In the genomic region with DNA sequence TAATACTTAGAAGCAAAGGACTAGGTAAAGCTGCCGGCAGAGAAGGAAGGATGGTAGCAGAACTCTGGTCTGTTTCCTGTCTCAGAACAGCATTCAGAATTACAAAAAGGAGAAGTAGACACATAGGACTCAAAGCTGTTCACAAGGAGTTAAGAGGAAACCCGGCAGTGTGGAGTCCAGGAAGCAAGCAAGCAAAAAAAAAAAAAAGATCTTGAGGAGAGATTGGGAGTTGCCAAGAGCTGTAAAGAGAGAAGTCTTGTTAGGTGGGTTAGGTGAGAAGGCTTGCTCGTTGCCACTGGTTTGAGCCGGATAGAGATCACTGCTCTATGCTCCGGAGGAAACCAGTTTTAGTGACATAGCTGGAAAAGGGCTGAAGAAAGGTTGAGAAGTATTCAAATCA, we compare ENCODE assay signal across 25 mouse cellular contexts. TPM values are rescaled to one million over a fixed set of nuclear protein-coding genes. Genes with fewer than 3 reads are reported as not detected.
A peak's percentile ranks its signal among the peaks of the same experiment; 100 is the strongest.
DNase-seq lines count a peak whose midpoint lies in the region; ATAC-seq and TF ChIP-seq lines count a peak whose summit lies in the region.
"Had no signal": no experiment of that assay in that cellular context is flagged by ENCODE, and none has a peak within 500 bp of the region (broad histone marks: within the 10 kb centered on the region; RNA-seq: fewer than 3 reads in every experiment).

No protein-coding gene starts in this region.

- no peak overlapping the region for H3K4me3 ChIP-seq in CH12.LX (replicated peaks in 1 of 3; ENCODE audit: low read depth in 2 of 3, low read length in 2 of 3, poor library complexity in 1 of 3)
- H3K4me3 ChIP-seq in cerebellum, adult 2 months (replicated peaks; ENCODE audit: insufficient read depth, low read depth, low read length) = no peak overlapping the region
- H3K4me3 ChIP-seq: embryonic facial prominence, embryonic 15.5 days; kidney, embryonic 15.5 days; limb, embryonic 15.5 days; lung, embryonic 15.5 days; midbrain, embryonic 13.5 days; neural tube, embryonic 12.5 days had no signal

- H3K9me3 ChIP-seq in CH12.LX (replicated peaks; ENCODE audit: low read length) = no peaks in the 10 kb centered on the region
- H3K9me3 ChIP-seq: embryonic facial prominence, embryonic 15.5 days; kidney, embryonic 15.5 days; limb, embryonic 15.5 days; lung, embryonic 15.5 days; midbrain, embryonic 13.5 days; neural tube, embryonic 12.5 days had no signal

- dilution Hi-C loops in CH12.LX (cut with MboI; ENCODE audit: extremely low pct_ligation_motif_present, extremely low pct_unique_long_range_greater_than_20kb, low sequenced_read_pairs) = no loop called here

- H3K27ac ChIP-seq in CH12.LX (ENCODE audit: insufficient read depth, low read depth) = no peak overlapping the region
- H3K27ac ChIP-seq in cerebellum, adult 2 months (ENCODE audit: insufficient read depth, low read length) = no peak overlapping the region
- H3K27ac ChIP-seq: embryonic facial prominence, embryonic 15.5 days; hindbrain, embryonic 14.5 days; kidney, embryonic 15.5 days; limb, embryonic 15.5 days; liver, embryonic 14.5 days; lung, embryonic 15.5 days; midbrain, embryonic 13.5 days; neural tube, embryonic 12.5 days had no signal

- no peak for TF ChIP-seq EP300 in CH12.LX (IDR thresholded peaks at IDR 0.05; ENCODE audit: low read length)

- H3K4me2 ChIP-seq in CH12.LX (ENCODE audit: insufficient read depth, low read depth, poor library complexity, severe bottlenecking) = no peak overlapping the region
- H3K4me2 ChIP-seq: embryonic facial prominence, embryonic 15.5 days; hindbrain, embryonic 14.5 days; kidney, embryonic 15.5 days; limb, embryonic 15.5 days; lung, embryonic 15.5 days; midbrain, embryonic 13.5 days; neural tube, embryonic 12.5 days had no signal

- H3K4me1 ChIP-seq in CH12.LX (ENCODE audit: control insufficient read depth in 1 of 2, insufficient read depth in 2 of 2) = peaks cover 0 to 38% of the 10 kb centered on the region in 2 experiments; a peak in 2 of 4 replicates
- H3K4me1 ChIP-seq in cerebellum, adult 2 months (ENCODE audit: control insufficient read depth, insufficient read depth, low read length) = no peaks in the 10 kb centered on the region
- H3K4me1 ChIP-seq: embryonic facial prominence, embryonic 15.5 days; limb, embryonic 15.5 days; lung, embryonic 15.5 days; midbrain, embryonic 13.5 days; neural tube, embryonic 12.5 days had no signal

- H3K27me3 ChIP-seq in CH12.LX (replicated peaks) = no peaks in the 10 kb centered on the region
- no peaks in the 10 kb centered on the region for H3K27me3 ChIP-seq in cerebellum, adult 2 months (ENCODE audit: control insufficient read depth, insufficient read depth, low read length)
- H3K27me3 ChIP-seq: embryonic facial prominence, embryonic 15.5 days; kidney, embryonic 15.5 days; limb, embryonic 15.5 days; lung, embryonic 15.5 days; midbrain, embryonic 13.5 days; neural tube, embryonic 12.5 days; Patski had no signal

- no peaks in the 10 kb centered on the region for H3K36me3 ChIP-seq in CH12.LX (replicated peaks in 1 of 2; ENCODE audit: control insufficient read depth in 1 of 2, insufficient read depth in 1 of 2, low read length in 1 of 2)
- H3K36me3 ChIP-seq: embryonic facial prominence, embryonic 15.5 days; kidney, embryonic 15.5 days; limb, embryonic 15.5 days; lung, embryonic 15.5 days; midbrain, embryonic 13.5 days; neural tube, embryonic 12.5 days had no signal

- WGBS in cerebellum, adult 2 months = 91% methylated on average over 5 of the region's 5 CpGs

- ATAC-seq in common myeloid progenitor, adult 5-6 weeks (replicated peaks; ENCODE audit: low read depth, poor library complexity, severe bottlenecking) = peak; percentile 94
- peak; percentile 47 for ATAC-seq in megakaryocyte, adult 5-6 weeks (ENCODE audit: poor library complexity, severe bottlenecking)
- ATAC-seq: forebrain, embryonic 16.5 days; inflammation-experienced regulatory T-cells, adult 6 months; midbrain, embryonic 13.5 days; Patski had no signal

- DNase-seq in 416B (ENCODE audit: low read depth) (peak; percentile 8), CH12.LX (ENCODE audit: extremely low read depth) (peak; percentile 31)
- no peak for DNase-seq in heart, postnatal 25 days (ENCODE audit: low spot score)
- DNase-seq in frontal cortex, adult 2 months (ENCODE audit: extremely low spot score in 1 of 2, low spot score in 1 of 2) = no peak
- DNase-seq in cerebellum, adult 2 months = no peak
- DNase-seq: adrenal gland, adult 8-10 months; cerebellum, adult 9-10 months; gastrocnemius, postnatal 25 days; heart, postnatal 36 days; left cerebral cortex, postnatal 4 days; right cerebral cortex, postnatal 14 days; spleen, adult 18-20 months had no signal

- TF ChIP-seq RAD21 in CH12.LX (IDR thresholded peaks at IDR 0.05; ENCODE audit: low read depth, low read length) = no peak

- TF ChIP-seq POLR2A in CH12.LX (IDR thresholded peaks at IDR 0.05; ENCODE audit: low read depth, low read length) = no peak
- no peak for TF ChIP-seq POLR2A in cerebellum, adult 2 months (IDR thresholded peaks at IDR 0.05; ENCODE audit: borderline replicate concordance, insufficient read depth, low read length)

- no peaks in the 10 kb centered on the region for H3K79me2 ChIP-seq in CH12.LX (replicated peaks; ENCODE audit: control insufficient read depth, extremely low read depth, insufficient read depth, poor library complexity, severe bottlenecking)

- in situ Hi-C loops in CH12.LX (cut with MboI; ENCODE audit: low pct_ligation_motif_present, low pct_unique_long_range_greater_than_20kb, low sequenced_read_pairs) = no loop called here

- no peak for TF ChIP-seq CTCF in CH12.LX (conservative IDR thresholded peaks at IDR 0.05 in 1 of 2, IDR thresholded peaks at IDR 0.05 in 1 of 2; ENCODE audit: low read depth in 2 of 2, low read length in 2 of 2)
- no peak for TF ChIP-seq CTCF in cerebellum, adult 2 months (IDR thresholded peaks at IDR 0.05; ENCODE audit: borderline replicate concordance, insufficient read depth, low read depth, low read length)

- H3K9ac ChIP-seq in CH12.LX (ENCODE audit: insufficient read depth, low read depth) = no peak overlapping the region
- H3K9ac ChIP-seq: embryonic facial prominence, embryonic 15.5 days; hindbrain, embryonic 14.5 days; kidney, embryonic 15.5 days; limb, embryonic 15.5 days; liver, embryonic 14.5 days; lung, embryonic 15.5 days; midbrain, embryonic 13.5 days; neural tube, embryonic 12.5 days had no signal

- intact Hi-C loops in heart, postnatal 25 days (cut with DNase I) = no loop called here

TF ChIP-seq in CH12.LX, 34 proteins besides CTCF, POLR2A, EP300 and RAD21:
- peak; percentile 26; the same call in 1 of the 2 replicates for TF ChIP-seq ZNF384 (IDR thresholded peaks at IDR 0.05; ENCODE audit: low read depth, low read length)
- no peak for TF ChIP-seq BHLHE40 (IDR thresholded peaks at IDR 0.05; ENCODE audit: low read depth, low read length)

RNA-seq across cellular contexts. Expression of a gene that starts 10.6 kb away (rescaled TPM):
- total RNA-seq in CH12.LX (2012; rRNA removed) = 0.08 TPM in 1 of 2 replicates, not detected in the other
- 0.67 TPM in 1 of 2 replicates, not detected in the other for total RNA-seq in CH12.LX (2014; rRNA removed)
- polyA plus RNA-seq in CH12.LX (2012; ENCODE audit: insufficient read length, low read depth) = 0.35 TPM in 1 of 2 replicates, not detected in the other
- total RNA-seq in common myeloid progenitor, adult 5-6 weeks (2017) = 28.3 and 31.6 TPM in 2 replicates
- 0.96 and 1.9 TPM in 2 replicates for total RNA-seq in megakaryocyte, adult 5-6 weeks (2015)
- total RNA-seq in megakaryocyte, adult 5-6 weeks (2017) = 1.4 and 3.1 TPM in 2 replicates
- 1 to 10 TPM; 2.7 to 2.8 TPM for total RNA-seq in heart, postnatal 25 days (2021)
- polyA plus RNA-seq in frontal cortex, adult 2 months (2012; rRNA removed) = 0.88 and 1.0 TPM in 2 replicates
- 0.20 and 0.49 TPM in 2 replicates for polyA plus RNA-seq in cerebellum, adult 2 months (2012; rRNA removed)

Comparison
In these comparisons a context has a peak if more than half of its experiments do, and no peak if none do; other contexts are left out.
1. DNase-seq: peak in 416B (single experiment) and CH12.LX (single experiment); none in heart, postnatal 25 days (single experiment), frontal cortex, adult 2 months (0 of 2) and cerebellum, adult 2 months (0 of 2).